Mouse (Mus musculus): Measurements from ENCODE around the gene Myo9b. TPM values are rescaled to one million over a fixed set of nuclear protein-coding genes. Genes with fewer than 3 reads are reported as not detected.
"Not testable (repeated sequence)": the region's sequence is repeated elsewhere in the genome, so short reads cannot be mapped to it uniquely, and the experiment has no call there.

Myo9b gene
- polyA plus RNA-seq, 1 experiment from 2014 or later: 23.0 TPM

DNA sequence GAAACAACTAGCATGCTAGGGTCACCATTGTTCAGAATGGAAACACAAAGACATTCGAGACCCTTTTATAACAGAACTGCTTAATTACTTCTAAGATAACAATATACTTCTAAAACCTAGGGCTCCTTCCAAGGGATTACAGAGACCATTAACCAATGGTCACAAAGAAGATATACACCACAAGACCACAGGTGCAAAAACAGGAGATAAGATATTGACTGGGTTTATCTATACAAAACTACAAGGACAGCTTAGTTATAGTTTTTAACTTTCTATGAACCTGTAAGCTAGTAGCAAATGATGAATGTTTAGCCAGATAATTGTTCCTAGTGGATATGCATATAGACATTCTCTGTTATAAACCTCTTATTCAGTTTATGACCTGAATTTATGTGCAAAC, 30.3 kb downstream of the Myo9b start:
- H3K4me1 ChIP-seq: peaks cover 12% of the 10 kb centered on the region; the same call in 1 of the 2 replicates
- no peak for DNase-seq (ENCODE audit: low spot score)
- no peak overlapping the region for H3K4me3 ChIP-seq
- H3K9me3 ChIP-seq: 0 out of 2 replicates have a peak, but pooled peaks cover 5% of the 10 kb centered on the region
- WGBS: 87% methylated on average over 1 of the region's 1 CpGs
- peaks cover 54% of the 10 kb centered on the region for H3K36me3 ChIP-seq
- no peaks in the 10 kb centered on the region for H3K27me3 ChIP-seq (ENCODE audit: insufficient read depth, poor library complexity, severe bottlenecking)
- H3K27ac ChIP-seq: no peak overlapping the region

DNA sequence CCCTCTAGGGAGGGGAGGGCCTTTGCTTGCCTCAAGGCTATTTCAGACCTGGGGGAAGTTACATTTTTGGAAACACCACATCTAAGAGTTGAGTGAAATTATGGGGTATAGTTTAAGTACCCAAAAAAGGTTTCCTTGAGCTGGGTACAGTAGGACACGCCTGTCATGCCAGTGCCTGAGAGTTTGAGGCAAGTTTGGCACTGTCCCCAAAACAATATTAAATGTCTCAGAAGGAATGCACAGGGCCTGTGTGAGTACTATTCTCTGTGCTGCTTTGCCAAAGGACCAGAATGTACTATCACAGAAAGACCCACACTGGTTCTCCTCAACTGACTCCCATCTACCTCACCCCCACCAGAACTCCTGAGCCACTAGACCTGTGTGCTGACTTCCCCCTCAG, 31.1 kb downstream of the Myo9b start:
- DNase-seq (ENCODE audit: low spot score): no peak
- H3K4me3 ChIP-seq: no peak overlapping the region
- WGBS: 83% methylated on average over 1 of the region's 1 CpGs
- no peak overlapping the region for H3K27ac ChIP-seq
- peaks cover 16% of the 10 kb centered on the region; the same call in 1 of the 2 replicates for H3K4me1 ChIP-seq
- peaks cover 46% of the 10 kb centered on the region for H3K36me3 ChIP-seq
- H3K9me3 ChIP-seq: 0 out of 2 replicates have a peak, but pooled peaks cover 5% of the 10 kb centered on the region
- H3K27me3 ChIP-seq (ENCODE audit: insufficient read depth, poor library complexity, severe bottlenecking): no peaks in the 10 kb centered on the region

GRCm38 (mm10) chr8:71305988-71306387, 33.5 kb downstream of the Myo9b start:
- no peak overlapping the region for H3K27ac ChIP-seq
- peaks cover 36% of the 10 kb centered on the region for H3K36me3 ChIP-seq
- WGBS: 61% methylated on average over 1 of the region's 1 CpGs
- peaks cover 9% of the 10 kb centered on the region for H3K4me1 ChIP-seq
- DNase-seq (ENCODE audit: low spot score): no peak
- 0 out of 2 replicates have a peak, but pooled peaks cover 5% of the 10 kb centered on the region for H3K9me3 ChIP-seq
- no peak overlapping the region for H3K4me3 ChIP-seq
- H3K27me3 ChIP-seq (ENCODE audit: insufficient read depth, poor library complexity, severe bottlenecking): no peaks in the 10 kb centered on the region

DNA sequence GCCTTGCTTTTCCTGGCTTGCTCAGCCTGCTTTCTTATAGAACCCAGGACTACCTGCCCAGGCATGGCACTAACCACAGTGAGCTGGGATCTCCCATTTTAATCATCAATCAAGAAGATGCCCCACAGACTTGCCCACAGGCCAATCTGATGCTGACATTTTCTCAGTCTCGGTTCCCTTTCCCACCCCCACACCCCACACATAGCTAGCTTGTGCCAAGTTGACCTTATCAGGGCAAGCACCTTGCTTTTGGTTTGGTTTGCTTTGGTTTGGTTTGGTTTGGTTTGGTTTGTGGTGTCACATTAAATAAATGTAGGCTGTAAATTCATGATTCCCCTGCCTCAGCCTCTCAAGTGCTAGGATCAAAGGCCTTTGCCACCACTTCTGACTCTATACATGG, 34.9 kb downstream of the Myo9b start:
- 96% methylated on average over 1 of the region's 1 CpGs for WGBS
- peaks cover 21% of the 10 kb centered on the region for H3K4me1 ChIP-seq
- no peak overlapping the region for H3K4me3 ChIP-seq
- H3K9me3 ChIP-seq: 0 out of 2 replicates have a peak, but pooled peaks cover 2% of the 10 kb centered on the region
- no peak overlapping the region for H3K27ac ChIP-seq
- no peak for DNase-seq (ENCODE audit: low spot score)
- H3K27me3 ChIP-seq (ENCODE audit: insufficient read depth, poor library complexity, severe bottlenecking): no peaks in the 10 kb centered on the region
- H3K36me3 ChIP-seq: peaks cover 31% of the 10 kb centered on the region

DNA sequence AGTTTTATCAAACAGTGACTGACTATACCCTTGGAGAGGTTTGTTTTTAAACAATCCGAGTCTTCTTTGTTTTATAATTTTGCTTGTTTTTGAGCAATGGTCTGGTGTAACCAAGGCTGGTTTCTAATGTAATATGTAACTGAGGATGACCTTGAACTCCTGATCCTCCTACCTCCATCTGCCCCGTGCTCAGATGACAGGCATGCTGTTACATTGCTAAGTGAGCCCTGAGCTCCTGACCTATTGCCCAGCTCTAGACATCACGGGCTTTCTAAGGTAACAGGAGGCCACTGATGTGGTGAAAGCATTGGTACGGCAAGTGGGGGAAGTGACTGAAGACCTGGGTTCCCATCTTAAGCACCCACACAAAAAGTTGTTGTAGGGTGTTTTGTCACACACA, 35.4 kb downstream of the Myo9b start:
- peaks cover 26% of the 10 kb centered on the region for H3K4me1 ChIP-seq
- no peak overlapping the region for H3K4me3 ChIP-seq
- no peaks in the 10 kb centered on the region for H3K27me3 ChIP-seq (ENCODE audit: insufficient read depth, poor library complexity, severe bottlenecking)
- H3K27ac ChIP-seq: peak overlapping the region; percentile 42; the same call in 1 of the 2 replicates
- 80% methylated on average over 4 of the region's 4 CpGs for WGBS
- H3K36me3 ChIP-seq: peaks cover 26% of the 10 kb centered on the region
- no peaks in the 10 kb centered on the region for H3K9me3 ChIP-seq
- no peak for DNase-seq (ENCODE audit: low spot score)

GRCm38 (mm10) chr8:71310446-71310845, 37.9 kb downstream of the Myo9b start:
- Histone ChIP-seq H3K27me3 (ENCODE audit: insufficient read depth, poor library complexity, severe bottlenecking) (no peaks in the 10 kb centered on the region), H3K27ac (0 out of 2 replicates have a peak overlapping the region, but pooled peaks have one; percentile 1), H3K36me3 (peaks cover 16% of the 10 kb centered on the region), H3K4me3 (no peak overlapping the region), H3K4me1 (peaks cover 43% of the 10 kb centered on the region), H3K9me3 (no peaks in the 10 kb centered on the region)
- 77% methylated on average over 6 of the region's 6 CpGs for WGBS
- DNase-seq (ENCODE audit: low spot score): no peak

- Histone ChIP-seq H3K27me3 (ENCODE audit: insufficient read depth, poor library complexity, severe bottlenecking) (no peaks in the 10 kb centered on the region), H3K4me1 (peaks cover 46% of the 10 kb centered on the region), H3K4me3 (no peak overlapping the region; the same call in 1 of the 2 replicates), H3K36me3 (peaks cover 20% of the 10 kb centered on the region), H3K9me3 (no peaks in the 10 kb centered on the region), H3K27ac (peak overlapping the region; percentile 91)
- WGBS: 9% methylated on average over 1 of the region's 1 CpGs
- DNase-seq (ENCODE audit: low spot score): peak; percentile 89
Measured at GRCm38 (mm10) chr8:71312700-71313099, 40.2 kb downstream of the Myo9b start.

DNA sequence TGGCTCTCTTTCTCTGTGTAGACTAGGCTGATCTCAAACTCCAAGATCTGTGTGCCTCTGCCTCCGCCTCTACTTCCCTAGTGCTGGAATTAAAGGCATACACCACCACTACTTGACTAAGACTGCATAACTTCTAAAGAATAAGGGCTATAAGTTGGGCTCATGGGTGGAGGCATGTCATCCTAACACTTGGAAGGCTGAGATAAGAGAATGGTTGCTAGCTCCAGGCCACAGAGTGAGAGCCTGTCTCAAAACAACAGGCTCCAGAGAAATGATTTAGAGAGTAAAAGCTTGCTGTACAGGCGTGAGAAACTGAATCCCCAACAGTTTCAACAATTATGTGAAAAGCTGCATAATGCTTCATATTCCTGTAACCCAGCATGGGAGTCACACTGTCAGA, 41.4 kb downstream of the Myo9b start:
- Histone ChIP-seq H3K9me3 (no peaks in the 10 kb centered on the region), H3K27me3 (ENCODE audit: insufficient read depth, poor library complexity, severe bottlenecking) (no peaks in the 10 kb centered on the region), H3K4me1 (peaks cover 42% of the 10 kb centered on the region), H3K36me3 (peaks cover 29% of the 10 kb centered on the region), H3K4me3 (no peak overlapping the region), H3K27ac (peak overlapping the region; percentile 82)
- whole genome bisulfite sequencing: 67% methylated on average over 2 of the region's 2 CpGs
- DNase-seq (ENCODE audit: low spot score): no peak

DNA sequence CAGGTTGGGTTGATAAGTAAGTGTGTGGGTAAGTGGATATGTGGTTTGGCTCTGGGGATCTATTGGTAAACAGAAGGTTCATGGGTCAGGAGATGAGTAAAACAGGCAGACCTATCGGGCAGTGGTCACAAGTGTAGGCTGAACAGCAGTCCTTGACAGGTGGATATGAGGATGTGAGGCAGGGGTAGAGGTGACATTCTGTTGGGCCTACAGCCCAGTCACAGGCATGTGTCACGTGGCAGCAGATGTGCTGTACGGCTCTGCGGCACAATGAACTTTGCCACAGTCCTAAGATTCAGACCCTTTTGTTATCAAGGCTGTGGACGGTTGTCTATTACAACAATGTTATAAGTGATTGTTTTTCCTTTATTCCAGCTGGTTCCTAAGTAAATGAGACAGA, 43.5 kb downstream of the Myo9b start:
- no peak overlapping the region for H3K4me3 ChIP-seq
- DNase-seq (ENCODE audit: low spot score): no peak
- H3K4me1 ChIP-seq: peaks cover 42% of the 10 kb centered on the region
- peak overlapping the region; percentile 36; the same call in 1 of the 2 replicates for H3K27ac ChIP-seq
- H3K27me3 ChIP-seq (ENCODE audit: insufficient read depth, poor library complexity, severe bottlenecking): no peaks in the 10 kb centered on the region
- WGBS: 82% methylated on average over 5 of the region's 5 CpGs
- peaks cover 32% of the 10 kb centered on the region for H3K36me3 ChIP-seq
- no peaks in the 10 kb centered on the region for H3K9me3 ChIP-seq

GRCm38 (mm10) chr8:71316486-71317031, 44.0 kb downstream of the Myo9b start:
- H3K4me1 ChIP-seq: peaks cover 38% of the 10 kb centered on the region
- H3K27ac ChIP-seq: peak overlapping the region; percentile 36; the same call in 1 of the 2 replicates
- no peaks in the 10 kb centered on the region for H3K9me3 ChIP-seq
- H3K27me3 ChIP-seq (ENCODE audit: insufficient read depth, poor library complexity, severe bottlenecking): no peaks in the 10 kb centered on the region
- H3K4me3 ChIP-seq: no peak overlapping the region
- DNase-seq (ENCODE audit: low spot score): no peak
- H3K36me3 ChIP-seq: peaks cover 29% of the 10 kb centered on the region

DNA sequence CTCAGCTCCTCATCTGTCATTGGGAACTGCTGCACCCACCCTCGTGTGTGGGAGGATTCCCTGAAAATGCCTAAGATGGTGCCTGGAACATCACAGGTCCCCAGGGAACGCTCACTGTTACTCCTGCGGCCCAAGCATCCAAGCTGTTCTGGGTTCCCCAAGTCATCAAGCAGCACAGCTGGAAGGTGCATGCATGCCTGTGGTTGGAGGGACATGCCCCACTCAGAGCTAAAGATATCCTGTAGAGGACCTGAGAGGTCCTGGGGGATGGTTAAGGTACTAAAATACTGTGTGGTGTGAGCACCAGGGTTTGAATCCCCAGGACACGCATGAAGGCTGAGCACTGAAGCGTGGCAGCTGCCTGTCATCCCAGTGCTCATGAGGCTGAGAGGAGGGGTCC, 46.1 kb downstream of the Myo9b start:
- Histone ChIP-seq H3K4me1 (peaks cover 17% of the 10 kb centered on the region; the same call in 1 of the 2 replicates), H3K36me3 (peaks cover 48% of the 10 kb centered on the region)
- H3K27me3 ChIP-seq (ENCODE audit: insufficient read depth, poor library complexity, severe bottlenecking); DNase-seq (ENCODE audit: low spot score); H3K4me3 ChIP-seq; H3K27ac ChIP-seq; H3K9me3 ChIP-seq: not testable (repeated sequence)
- WGBS: 89% methylated on average over 5 of the region's 5 CpGs

- H3K27me3 ChIP-seq (ENCODE audit: insufficient read depth, poor library complexity, severe bottlenecking); H3K4me3 ChIP-seq; DNase-seq (ENCODE audit: low spot score); H3K9me3 ChIP-seq; H3K4me1 ChIP-seq; H3K27ac ChIP-seq: not testable (repeated sequence)
- peaks cover 60% of the 10 kb centered on the region for H3K36me3 ChIP-seq
- 81% methylated on average over 2 of the region's 2 CpGs for WGBS
Measured at GRCm38 (mm10) chr8:71319760-71320159, 47.2 kb downstream of the Myo9b start.

GRCm38 (mm10) chr8:71322939-71323338, 50.4 kb downstream of the Myo9b start:
- no peak for DNase-seq (ENCODE audit: low spot score)
- Histone ChIP-seq H3K9me3 (no peaks in the 10 kb centered on the region), H3K36me3 (peaks cover 68% of the 10 kb centered on the region), H3K4me1 (no peaks in the 10 kb centered on the region), H3K4me3 (no peak overlapping the region), H3K27me3 (ENCODE audit: insufficient read depth, poor library complexity, severe bottlenecking) (no peaks in the 10 kb centered on the region), H3K27ac (no peak overlapping the region)
- WGBS: 97% methylated on average over 3 of the region's 3 CpGs

GRCm38 (mm10) chr8:71324848-71325247, 52.3 kb downstream of the Myo9b start:
- no peak overlapping the region for H3K27ac ChIP-seq
- no peaks in the 10 kb centered on the region for H3K9me3 ChIP-seq
- 82% methylated on average over 1 of the region's 1 CpGs for WGBS
- H3K4me1 ChIP-seq: no peaks in the 10 kb centered on the region
- no peaks in the 10 kb centered on the region for H3K27me3 ChIP-seq (ENCODE audit: insufficient read depth, poor library complexity, severe bottlenecking)
- H3K36me3 ChIP-seq: peaks cover 77% of the 10 kb centered on the region
- no peak overlapping the region for H3K4me3 ChIP-seq
- DNase-seq (ENCODE audit: low spot score): no peak
